Mouse (Mus musculus) heart, postnatal 4 days (tissue): ENCODE results near the gene Ttf1. TPM values are rescaled to one million over a fixed set of nuclear protein-coding genes. Genes with fewer than 3 reads are reported as not detected.

Experiments
- DNase-seq: peaks from one replicate; pipeline ENCODE4 v3.0.0; 2021
- total RNA-seq, 2 experiments: library from RNA; stranded (reverse); gene quantifications; 2 replicates each; pipeline ENCODE4 v1.2.3; 2021

Gene Ttf1
- total RNA-seq, 2 experiments from 2014 or later: 6.1 to 6.3 TPM

DNA sequence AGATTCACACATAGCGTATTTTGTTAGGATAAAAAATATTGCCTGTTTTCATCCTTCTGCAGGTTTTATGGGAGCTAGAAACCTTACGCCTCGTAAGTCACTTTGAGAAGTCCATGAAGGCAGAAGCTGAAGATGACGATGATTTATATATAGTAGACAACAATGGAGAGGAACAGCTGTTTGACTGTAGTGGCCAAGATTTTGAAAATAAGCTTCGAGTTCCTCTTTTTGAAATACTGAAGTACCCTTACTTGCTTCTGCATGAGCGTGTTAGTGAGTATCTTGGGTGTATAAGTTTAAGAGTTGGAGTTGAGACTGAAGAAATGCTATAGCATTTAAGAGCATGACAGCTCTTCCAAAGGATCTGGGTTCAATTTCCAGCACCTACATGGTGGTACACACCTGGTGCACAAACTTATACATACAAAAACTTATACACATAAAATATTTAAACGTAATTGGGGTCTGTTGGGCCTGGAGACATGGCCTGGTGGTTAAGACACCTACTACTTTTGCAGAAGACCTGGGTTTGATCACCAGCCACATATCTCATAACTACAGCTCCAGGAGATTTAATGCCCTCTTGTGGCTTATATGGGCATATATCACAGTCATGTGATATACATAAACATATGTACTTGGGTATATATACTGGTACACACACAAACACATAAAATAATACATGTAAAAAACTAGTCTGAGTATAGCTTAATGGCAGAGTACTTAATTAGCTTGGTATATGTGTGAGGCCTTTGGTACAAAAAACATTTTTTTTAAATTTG lies 70.2 kb downstream of the Ttf1 start:
- no peak for DNase-seq

DNA sequence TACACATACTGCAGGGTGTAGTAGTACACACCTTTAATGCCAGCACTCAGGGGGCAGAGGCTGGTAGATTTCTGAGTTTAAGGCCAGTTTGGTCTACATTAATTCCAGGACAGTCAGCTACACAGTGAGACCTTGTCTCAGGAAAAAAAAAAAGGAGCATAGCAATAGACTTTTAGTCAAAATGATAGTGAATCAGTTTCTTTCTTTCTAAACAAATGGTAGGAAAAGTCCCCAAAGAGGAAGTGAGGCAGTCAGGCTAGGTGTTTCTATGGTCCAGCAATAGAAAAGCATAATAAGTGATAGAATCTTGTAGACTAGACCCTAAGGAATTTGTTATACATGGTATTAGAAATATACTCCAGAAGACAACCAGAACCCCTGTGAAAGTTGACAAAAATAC lies 75.1 kb downstream of the Ttf1 start:
- no peak for DNase-seq

Other genes starting within 250 kb of the Ttf1 start
- gene Gtf3c4, start 219.9 kb upstream of the Ttf1 start, total RNA-seq: 10 to 100 TPM; 23.2 to 26.7 TPM
- 1 to 10 TPM; 5.5 to 6.1 TPM for gene Ddx31, start 219.9 kb upstream of the Ttf1 start, total RNA-seq
- not detected for gene Barhl1, start 143.6 kb upstream of the Ttf1 start, total RNA-seq
- gene Cfap77, start 5.2 kb upstream of the Ttf1 start, total RNA-seq: under 1 TPM in 1 of 2 experiments, not detected in 1; 0.27 TPM
- 10 to 100 TPM; 37.5 to 39.8 TPM for gene Setx, start 63.9 kb downstream of the Ttf1 start, total RNA-seq
- 1 to 10 TPM; 1.7 to 1.8 TPM for gene Ntng2, start 192.7 kb downstream of the Ttf1 start, total RNA-seq